Mouse (Mus musculus) hindbrain, embryonic 10.5 days (tissue): ENCODE results near the gene Smarcal1. TPM values are rescaled to one million over a fixed set of nuclear protein-coding genes. Genes with fewer than 3 reads are reported as not detected.

Experiments used
- DNase-seq: peaks from one replicate; pipeline ENCODE4 v3.0.0-alpha.2; 2017; ENCODE audit warnings: low spot score
- H3K27ac ChIP-seq: fragments of 300-500 bp; sonication (generic); 2 replicates; pipeline ENCODE4 v1.5.1; 2016; ENCODE audit warnings: mild to moderate bottlenecking, moderate library complexity
- H3K27me3 ChIP-seq: fragments of 300-500 bp; sonication (generic); 2 replicates; pipeline ENCODE4 v1.6.1; 2016; ENCODE audit warnings: mild to moderate bottlenecking; ENCODE audit not compliant: poor library complexity, insufficient read depth, severe bottlenecking
- H3K36me3 ChIP-seq: fragments of 300-500 bp; sonication (generic); 2 replicates; pipeline ENCODE4 v1.6.1; 2016; ENCODE audit warnings: mild to moderate bottlenecking, moderate library complexity
- H3K4me1 ChIP-seq: fragments of 300-500 bp; sonication (generic); replicated peaks from 2 replicates; pipeline ENCODE4 v1.6.1; 2016; ENCODE audit warnings: mild to moderate bottlenecking
- H3K4me3 ChIP-seq: fragments of 300-500 bp; sonication (generic); 2 replicates; pipeline ENCODE4 v1.5.1; 2016; ENCODE audit warnings: mild to moderate bottlenecking, moderate library complexity
- H3K9me3 ChIP-seq: fragments of 300-500 bp; sonication (generic); 2 replicates; pipeline ENCODE4 v1.6.1; 2016; ENCODE audit warnings: mild to moderate bottlenecking, moderate library complexity
- WGBS: fragments of 180-500 bp; shearing (Covaris S2); methylation state at CpG from one replicate; pipeline ENCODE4 v1.1.7; 2016; 5-methylcytosine and 5-hydroxymethylcytosine counted together
- polyA plus RNA-seq: library from polyadenylated mRNA; unstranded; fragments of >200 nt; fragmentation: Nextera tagmentation; extraction: Ambion mirVana; gene quantifications from 2 replicates; pipeline ENCODE4 v1.2.1, GENCODE M21; 2016

Smarcal1 gene
- polyA plus RNA-seq, 1 experiment from 2014 or later: 32.0 TPM

DNA sequence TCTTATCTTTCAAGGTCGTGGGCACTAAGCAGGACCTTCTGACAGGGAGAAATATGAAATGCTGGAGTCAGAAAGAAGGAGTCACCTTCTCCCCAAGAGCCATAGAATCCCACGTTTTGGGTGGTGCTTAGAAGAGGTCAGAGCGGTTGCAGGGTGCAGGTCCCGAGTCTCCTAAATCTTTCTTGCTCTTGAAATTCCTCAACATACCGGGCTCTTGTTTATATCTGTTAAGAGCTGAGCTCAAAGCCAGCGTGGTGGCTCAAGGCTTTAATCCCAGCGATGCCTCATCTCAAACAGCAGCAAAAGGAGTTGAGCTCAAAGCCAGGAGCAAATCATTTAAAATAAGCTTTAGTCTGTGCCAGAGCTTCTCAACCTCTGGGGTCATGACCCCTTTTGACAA is 8.4 kb upstream of the Smarcal1 start:
- no peak overlapping the region for H3K27ac ChIP-seq
- no peaks in the 10 kb centered on the region for H3K9me3 ChIP-seq
- WGBS: 63% methylated on average over 7 of the region's 7 CpGs
- peaks cover 27% of the 10 kb centered on the region for H3K27me3 ChIP-seq
- DNase-seq: no peak
- peaks cover 25% of the 10 kb centered on the region for H3K4me1 ChIP-seq
- no peaks in the 10 kb centered on the region for H3K36me3 ChIP-seq
- H3K4me3 ChIP-seq: no peak overlapping the region

DNA sequence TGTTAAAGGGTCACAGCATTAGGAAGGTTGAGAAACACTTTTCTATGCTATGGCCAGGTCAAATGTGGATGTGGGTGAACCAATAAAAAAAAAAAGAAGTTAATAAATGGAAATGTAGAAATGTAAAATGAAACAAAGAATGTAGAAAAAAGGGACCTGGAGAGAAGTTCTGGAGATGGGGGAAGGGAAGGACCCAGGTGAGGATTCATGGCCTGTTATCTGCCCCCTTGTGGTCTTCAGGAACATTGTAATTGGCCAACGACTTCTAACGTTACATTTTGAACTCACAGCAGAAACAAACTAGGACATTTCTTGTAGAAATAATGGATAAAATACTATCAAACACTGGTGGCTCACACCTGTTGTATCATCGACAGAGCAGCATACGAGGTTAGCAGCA is 7.9 kb upstream of the Smarcal1 start:
- no peak overlapping the region for H3K27ac ChIP-seq
- no peak overlapping the region for H3K4me3 ChIP-seq
- H3K36me3 ChIP-seq: no peaks in the 10 kb centered on the region
- H3K9me3 ChIP-seq: no peaks in the 10 kb centered on the region
- no peak for DNase-seq
- WGBS: 56% methylated on average over 4 of the region's 4 CpGs
- H3K4me1 ChIP-seq: peaks cover 25% of the 10 kb centered on the region
- H3K27me3 ChIP-seq: peaks cover 27% of the 10 kb centered on the region

DNA sequence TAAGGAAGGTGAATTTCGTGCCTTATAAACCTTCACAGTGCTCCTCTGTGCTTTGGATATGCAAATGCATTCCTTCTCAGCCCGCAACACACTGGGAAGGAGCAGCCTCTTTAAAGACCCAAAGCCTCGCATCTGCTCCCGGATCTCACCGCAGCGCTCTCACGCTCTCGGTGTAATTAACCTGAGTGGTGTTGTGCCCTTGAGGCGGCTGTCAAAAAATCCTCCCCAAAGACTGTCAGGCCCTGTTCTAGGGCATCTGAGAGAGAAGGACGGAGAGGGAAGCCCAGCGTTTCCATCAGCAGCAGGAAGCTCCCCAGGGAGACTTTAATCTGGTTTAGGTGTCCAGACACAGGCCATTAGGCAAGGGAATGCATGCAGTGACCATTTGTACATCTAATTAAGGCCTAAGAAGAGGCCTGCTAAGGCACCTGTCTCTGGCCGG is 5.5 kb upstream of the Smarcal1 start:
- peak; percentile 30 for DNase-seq
- Histone ChIP-seq H3K27ac (peak overlapping the region; percentile 25), H3K4me3 (peak overlapping the region; percentile 30), H3K27me3 (peaks cover 27% of the 10 kb centered on the region), H3K36me3 (no peaks in the 10 kb centered on the region), H3K4me1 (peaks cover 28% of the 10 kb centered on the region), H3K9me3 (no peaks in the 10 kb centered on the region)
- 2% methylated on average over 12 of the region's 12 CpGs for WGBS

DNA sequence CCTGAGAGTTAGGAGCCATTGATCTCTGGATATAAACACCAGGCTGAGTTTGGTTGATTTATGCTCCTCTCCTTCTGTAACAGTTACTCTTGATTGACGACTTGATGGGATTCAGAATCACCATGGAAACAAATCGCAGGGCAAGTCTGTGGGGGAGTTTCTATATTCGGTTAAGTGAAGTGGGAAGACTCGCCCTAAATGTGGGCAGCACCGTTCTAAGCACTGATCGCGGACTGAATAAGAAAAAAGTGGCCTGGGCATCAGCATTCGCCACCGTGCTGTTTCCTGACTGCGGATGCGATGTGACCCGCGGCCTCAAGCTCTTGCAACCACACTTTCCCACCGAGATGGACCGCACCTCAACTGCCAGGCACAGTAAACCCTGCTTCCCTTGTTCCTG is 4.7 kb upstream of the Smarcal1 start:
- H3K27me3 ChIP-seq: peaks cover 27% of the 10 kb centered on the region
- H3K9me3 ChIP-seq: no peaks in the 10 kb centered on the region
- H3K27ac ChIP-seq: peak overlapping the region; percentile 56
- peak overlapping the region; percentile 1; the same call in 1 of the 2 replicates for H3K4me3 ChIP-seq
- WGBS: 54% methylated on average over 15 of the region's 15 CpGs
- no peak for DNase-seq
- H3K36me3 ChIP-seq: no peaks in the 10 kb centered on the region
- peaks cover 30% of the 10 kb centered on the region for H3K4me1 ChIP-seq

DNA sequence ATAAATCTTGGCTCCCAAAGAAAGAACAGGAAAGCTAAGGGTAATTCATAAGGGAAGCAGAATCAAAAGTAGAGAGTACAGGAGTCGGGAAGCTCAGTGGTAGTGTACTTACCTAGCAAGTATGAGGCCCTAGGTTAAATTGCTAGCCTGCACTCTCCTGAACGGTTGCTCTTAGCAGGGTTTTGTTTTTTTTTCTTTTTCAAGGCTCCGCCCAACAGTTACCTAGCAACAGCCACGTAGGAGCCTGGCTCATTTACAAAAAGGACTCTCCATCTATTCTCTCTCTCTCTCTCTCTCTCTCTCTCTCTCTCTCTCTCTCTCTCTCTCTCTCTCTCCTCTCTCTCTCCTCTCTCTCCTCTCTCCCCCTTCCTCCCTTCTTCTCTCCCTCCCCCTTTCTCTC is 4.2 kb upstream of the Smarcal1 start:
- no peaks in the 10 kb centered on the region for H3K36me3 ChIP-seq
- 29% methylated on average over 4 of the region's 4 CpGs for WGBS
- H3K4me1 ChIP-seq: peaks cover 34% of the 10 kb centered on the region
- DNase-seq: no peak
- H3K4me3 ChIP-seq: 0 out of 2 replicates have a peak overlapping the region, but pooled peaks have one; percentile 1
- no peaks in the 10 kb centered on the region for H3K9me3 ChIP-seq
- peaks cover 27% of the 10 kb centered on the region for H3K27me3 ChIP-seq
- H3K27ac ChIP-seq: peak overlapping the region; percentile 56

DNA sequence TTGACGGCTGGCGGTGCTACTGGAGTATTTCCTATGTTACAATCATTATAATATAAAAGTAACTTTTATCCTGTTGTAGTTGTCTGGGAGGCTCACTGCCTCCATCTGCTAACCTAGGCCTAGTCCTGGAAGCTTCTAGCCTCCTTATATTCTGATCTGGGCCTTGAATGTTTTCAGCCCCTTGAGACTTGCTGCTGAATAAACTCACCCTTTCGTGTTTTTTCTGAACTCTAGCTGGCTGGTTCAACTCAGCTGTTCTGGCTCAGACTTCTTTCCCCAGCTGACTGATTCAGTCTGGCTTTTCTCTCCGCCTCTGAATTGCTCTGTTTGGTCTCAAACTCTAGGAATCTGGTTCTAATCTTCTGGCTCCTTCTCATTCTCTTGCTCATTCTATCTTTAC is 855 bp downstream of the Smarcal1 start:
- no peaks in the 10 kb centered on the region for H3K9me3 ChIP-seq
- peaks cover 34% of the 10 kb centered on the region for H3K36me3 ChIP-seq
- H3K27me3 ChIP-seq: no peaks in the 10 kb centered on the region
- peaks cover 22% of the 10 kb centered on the region for H3K4me1 ChIP-seq
- peak overlapping the region; percentile 82 for H3K4me3 ChIP-seq
- H3K27ac ChIP-seq: peak overlapping the region; percentile 93
- DNase-seq: no peak
- WGBS: 84% methylated on average over 4 of the region's 4 CpGs

DNA sequence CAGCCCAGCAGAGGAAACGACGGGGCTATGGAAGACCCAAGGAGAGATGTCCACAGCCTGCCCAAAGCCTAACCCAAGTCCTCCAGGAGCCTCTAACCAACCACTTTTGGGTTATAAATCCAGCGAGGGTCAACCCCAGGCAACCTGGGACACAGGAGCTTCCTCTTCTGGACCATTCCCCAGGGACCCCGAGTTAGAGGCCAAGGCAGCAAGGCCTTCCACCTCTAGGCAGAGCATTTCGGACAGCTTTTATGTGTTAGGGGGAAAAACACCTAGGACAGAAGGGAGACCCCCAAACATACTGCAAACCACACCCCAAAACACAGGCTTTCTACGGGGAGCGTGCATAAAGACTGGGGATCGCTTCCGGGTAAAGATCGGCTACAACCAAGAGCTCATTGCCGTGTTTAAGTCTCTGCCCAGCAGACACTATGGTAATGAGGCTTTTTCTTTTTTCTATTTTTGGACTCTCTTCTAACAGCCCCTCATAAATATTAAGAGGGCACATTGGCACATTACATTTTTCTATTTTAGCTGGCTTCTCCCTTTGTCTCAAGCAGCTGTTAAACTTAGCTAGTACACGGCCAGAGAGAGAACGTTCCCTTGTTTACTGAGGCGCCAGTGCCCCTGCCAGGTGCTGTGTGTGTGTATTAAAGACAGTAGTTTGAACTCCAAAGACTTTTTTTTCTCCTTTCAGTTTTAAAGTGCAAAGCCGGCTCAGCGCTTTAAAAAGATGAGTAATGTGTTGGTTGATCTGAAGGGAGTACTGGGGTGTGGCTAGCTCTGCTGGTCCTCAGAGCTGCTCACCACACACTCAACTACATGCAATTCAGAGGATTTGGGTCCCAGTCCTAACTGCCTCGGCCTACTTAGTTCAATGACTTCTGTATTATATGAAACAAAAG is 3.2 kb downstream of the Smarcal1 start:
- no peak overlapping the region for H3K27ac ChIP-seq
- H3K36me3 ChIP-seq: peaks cover 49% of the 10 kb centered on the region
- no peak for DNase-seq
- H3K4me3 ChIP-seq: no peak overlapping the region
- 92% methylated on average over 17 of the region's 17 CpGs for WGBS
- peaks cover 16% of the 10 kb centered on the region for H3K4me1 ChIP-seq
- H3K27me3 ChIP-seq: no peaks in the 10 kb centered on the region
- H3K9me3 ChIP-seq: no peaks in the 10 kb centered on the region

DNA sequence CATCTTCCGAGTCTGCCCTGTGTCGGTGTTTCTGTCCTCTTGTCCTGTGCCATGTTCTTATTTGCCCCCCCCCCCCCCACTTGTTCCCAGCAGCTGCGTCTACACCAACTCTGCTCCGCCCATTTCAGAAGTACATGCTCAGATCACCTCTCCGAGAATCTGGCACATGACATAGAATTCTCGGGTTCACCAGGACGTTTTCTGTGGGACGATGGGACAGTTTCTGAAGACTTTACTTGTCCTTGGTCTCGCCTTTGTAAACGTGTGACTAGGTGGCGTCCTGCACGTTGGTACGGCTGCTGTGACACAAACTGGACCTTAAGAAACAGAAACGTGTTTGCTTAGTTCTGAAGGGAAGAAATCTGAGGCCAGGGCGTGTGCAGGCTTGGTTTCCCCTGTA is 4.5 kb downstream of the Smarcal1 start:
- Histone ChIP-seq H3K4me1 (peaks cover 14% of the 10 kb centered on the region), H3K27me3 (no peaks in the 10 kb centered on the region), H3K9me3 (no peaks in the 10 kb centered on the region), H3K36me3 (peaks cover 62% of the 10 kb centered on the region), H3K4me3 (no peak overlapping the region), H3K27ac (no peak overlapping the region)
- 94% methylated on average over 15 of the region's 15 CpGs for WGBS
- DNase-seq: no peak

DNA sequence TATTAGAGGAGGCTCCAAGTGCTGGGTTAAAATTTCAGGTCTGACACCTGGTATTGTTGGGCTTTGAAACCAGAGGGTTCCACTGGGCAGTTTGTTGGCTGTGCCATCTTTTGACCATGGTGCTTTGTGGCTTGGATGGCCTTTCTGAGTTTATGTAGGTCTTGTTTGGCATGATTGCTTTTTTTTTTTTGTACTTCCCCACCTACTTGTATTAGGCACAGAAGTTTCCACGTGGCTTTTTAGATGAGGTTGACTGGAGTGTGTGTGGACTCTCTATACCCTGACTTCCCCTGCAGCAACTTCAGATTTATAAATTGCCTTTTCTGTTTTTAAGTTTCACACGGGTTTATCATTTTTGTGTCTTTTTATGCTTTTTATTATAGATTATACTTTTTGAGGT is 5.7 kb downstream of the Smarcal1 start:
- 85% methylated on average over 2 of the region's 2 CpGs for WGBS
- peaks cover 74% of the 10 kb centered on the region for H3K36me3 ChIP-seq
- DNase-seq: no peak
- H3K27me3 ChIP-seq: no peaks in the 10 kb centered on the region
- no peak overlapping the region for H3K4me3 ChIP-seq
- peaks cover 8% of the 10 kb centered on the region for H3K4me1 ChIP-seq
- H3K27ac ChIP-seq: no peak overlapping the region
- H3K9me3 ChIP-seq: no peaks in the 10 kb centered on the region

DNA sequence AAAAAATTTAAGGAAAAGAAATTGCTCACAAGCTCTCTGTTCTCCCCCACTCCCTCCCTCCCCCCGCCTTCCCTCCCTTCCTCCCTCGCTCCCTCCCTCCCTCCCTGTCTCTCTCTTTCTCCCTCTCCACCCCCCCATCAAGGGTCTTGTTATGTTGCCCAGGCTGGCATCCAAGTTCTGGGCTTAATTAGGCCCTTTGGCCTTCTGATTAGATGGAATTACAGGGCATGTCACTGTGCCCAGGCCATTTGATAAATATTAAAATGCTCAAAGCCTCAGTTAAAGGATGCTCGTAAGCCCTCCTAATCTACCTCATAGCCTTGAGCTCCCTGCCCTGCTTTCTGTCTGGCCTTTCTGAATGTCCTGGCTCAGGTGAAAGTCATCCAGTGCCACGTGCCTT is 7.6 kb downstream of the Smarcal1 start:
- Histone ChIP-seq H3K9me3 (no peaks in the 10 kb centered on the region), H3K4me1 (no peaks in the 10 kb centered on the region), H3K27me3 (no peaks in the 10 kb centered on the region), H3K36me3 (peaks cover 74% of the 10 kb centered on the region), H3K27ac (no peak overlapping the region), H3K4me3 (no peak overlapping the region)
- WGBS: 82% methylated on average over 4 of the region's 4 CpGs
- no peak for DNase-seq

DNA sequence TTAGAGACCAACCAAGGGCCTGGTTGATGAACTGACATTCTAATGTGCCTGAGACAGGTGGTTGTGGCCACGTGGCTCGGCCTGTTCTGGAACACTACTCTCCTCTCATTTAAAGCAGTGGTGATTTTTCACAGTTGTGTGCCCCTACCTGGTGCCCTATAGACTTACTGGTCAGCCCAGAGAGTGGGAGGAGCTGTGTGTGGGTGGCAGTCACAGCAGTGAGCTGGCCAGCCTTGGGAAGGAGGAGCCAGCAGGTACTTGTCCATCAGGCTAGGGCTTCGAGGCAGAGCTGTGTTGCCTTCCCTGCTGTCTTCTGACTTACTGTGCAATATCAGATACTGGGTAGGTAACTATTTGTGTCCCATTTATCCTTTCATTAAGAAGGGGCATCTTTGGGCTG is 9.3 kb downstream of the Smarcal1 start:
- H3K27me3 ChIP-seq: no peaks in the 10 kb centered on the region
- DNase-seq: no peak
- H3K36me3 ChIP-seq: peaks cover 74% of the 10 kb centered on the region
- no peaks in the 10 kb centered on the region for H3K9me3 ChIP-seq
- no peak overlapping the region for H3K4me3 ChIP-seq
- H3K27ac ChIP-seq: no peak overlapping the region
- H3K4me1 ChIP-seq: no peaks in the 10 kb centered on the region
- 91% methylated on average over 3 of the region's 3 CpGs for WGBS

DNA sequence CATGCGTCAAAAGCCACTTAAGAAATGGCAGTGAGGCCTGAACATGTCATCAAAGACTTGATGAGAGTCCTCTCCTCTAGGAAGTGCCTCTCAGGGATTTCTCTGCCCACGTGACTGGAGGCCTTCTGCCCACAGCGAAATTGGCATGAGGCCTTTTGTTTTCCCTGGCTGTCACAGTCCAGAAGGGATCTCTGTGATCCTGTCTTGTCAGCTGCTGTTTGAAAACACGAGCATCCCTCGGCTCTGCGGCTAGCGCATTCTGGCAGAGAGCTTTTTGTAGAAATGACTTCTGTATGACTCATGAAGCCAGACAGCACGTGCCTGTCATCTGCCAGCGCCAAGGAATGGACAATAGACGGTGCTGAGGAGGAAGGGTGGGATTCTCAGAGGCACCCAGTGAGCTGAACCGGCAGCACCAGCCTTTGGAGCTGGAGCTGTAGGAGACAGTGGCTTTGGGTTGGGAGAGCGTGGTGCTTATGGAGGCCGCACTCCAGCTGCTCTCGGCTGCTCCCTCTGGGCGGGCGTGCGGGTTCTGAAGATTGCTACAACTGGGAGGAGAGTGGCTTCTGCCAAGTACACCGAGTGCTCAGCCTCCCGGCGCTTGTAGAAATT is 10.4 kb downstream of the Smarcal1 start:
- 83% methylated on average over 20 of the region's 20 CpGs for WGBS
- Histone ChIP-seq H3K4me3 (no peak overlapping the region), H3K4me1 (no peaks in the 10 kb centered on the region), H3K9me3 (no peaks in the 10 kb centered on the region), H3K27ac (no peak overlapping the region), H3K27me3 (no peaks in the 10 kb centered on the region), H3K36me3 (peaks cover 74% of the 10 kb centered on the region)
- DNase-seq: no peak

DNA sequence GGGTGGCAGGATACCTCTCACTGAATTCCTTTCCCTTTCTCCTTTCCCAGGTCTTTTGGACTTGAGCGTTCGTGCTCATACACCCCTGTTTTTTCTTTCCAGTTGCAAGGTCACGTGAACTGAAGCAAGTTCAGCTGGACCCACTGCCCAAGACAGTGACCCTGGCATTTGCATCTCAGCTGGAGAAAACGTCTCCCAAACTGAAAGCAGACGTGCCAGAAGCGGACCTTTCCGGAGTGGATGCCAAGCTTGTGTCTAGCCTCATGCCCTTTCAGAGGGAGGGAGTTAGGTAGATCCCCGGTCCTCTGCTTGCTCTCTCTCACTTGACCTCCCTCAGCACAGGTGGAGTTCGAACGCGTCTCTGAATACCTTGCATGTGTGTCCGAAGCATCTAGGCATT is 12.6 kb downstream of the Smarcal1 start:
- H3K9me3 ChIP-seq: no peaks in the 10 kb centered on the region
- WGBS: 89% methylated on average over 12 of the region's 12 CpGs
- H3K4me1 ChIP-seq: no peaks in the 10 kb centered on the region
- DNase-seq: no peak
- peaks cover 84% of the 10 kb centered on the region for H3K36me3 ChIP-seq
- H3K27ac ChIP-seq: no peak overlapping the region
- H3K4me3 ChIP-seq: no peak overlapping the region
- no peaks in the 10 kb centered on the region for H3K27me3 ChIP-seq
